Mouse (Mus musculus) midbrain, postnatal 0 days (tissue): Measurements from ENCODE around the gene Olfr30. TPM values are rescaled to one million over a fixed set of nuclear protein-coding genes. Genes with fewer than 3 reads are reported as not detected.

Experiments
- ATAC-seq: fragments of 200-750 bp; cut with Nextera tagmentation; 2 replicates; pipeline ENCODE4 v1.8.0; 2017; ENCODE audit warnings: moderate number of reproducible peaks, mild to moderate bottlenecking, moderate TSS enrichment, moderate library complexity; ENCODE audit not compliant: low FRiP score
- DNase-seq: peaks from one replicate; pipeline ENCODE4 v3.0.0-alpha.2; 2015; ENCODE audit warnings: low spot score
- H3K27ac ChIP-seq: fragments of 300-500 bp; sonication (generic); 2 replicates; pipeline ENCODE4 v1.5.1; 2014; ENCODE audit warnings: low read depth, mild to moderate bottlenecking, low read length, mixed read lengths
- H3K27me3 ChIP-seq: fragments of 300-500 bp; sonication (generic); 2 replicates; pipeline ENCODE4 v1.6.1; 2014; ENCODE audit warnings: low read length, control low read depth, mixed read lengths; ENCODE audit not compliant: insufficient read depth
- H3K36me3 ChIP-seq: fragments of 300-500 bp; sonication (generic); 2 replicates; pipeline ENCODE4 v1.6.1; 2014; ENCODE audit warnings: low read length, control low read depth, mixed read lengths; ENCODE audit not compliant: insufficient read depth
- H3K4me1 ChIP-seq: fragments of 300-500 bp; sonication (generic); 2 replicates; pipeline ENCODE4 v1.6.1; 2014; ENCODE audit warnings: mild to moderate bottlenecking, control low read depth, antibody characterized with exemption, low read length, mixed read lengths; ENCODE audit not compliant: insufficient read depth
- H3K4me2 ChIP-seq: fragments of 300-500 bp; sonication (generic); 2 replicates; pipeline ENCODE4 v1.6.1; 2014; ENCODE audit warnings: low read depth, mild to moderate bottlenecking, low read length, mixed read lengths; ENCODE audit not compliant: poor library complexity, severe bottlenecking
- H3K4me3 ChIP-seq: fragments of 300-500 bp; sonication (generic); 2 replicates; pipeline ENCODE4 v1.5.1; 2014; ENCODE audit warnings: low read depth, mild to moderate bottlenecking, low read length, moderate library complexity
- H3K9ac ChIP-seq: fragments of 300-500 bp; sonication (generic); replicated peaks from 2 replicates; pipeline ENCODE4 v1.6.1; 2014; ENCODE audit warnings: mild to moderate bottlenecking, low read length, moderate library complexity, mixed read lengths; ENCODE audit not compliant: poor library complexity, severe bottlenecking
- H3K9me3 ChIP-seq: fragments of 300-500 bp; sonication (generic); 2 replicates; pipeline ENCODE4 v1.6.1; 2016; ENCODE audit warnings: low read length, control low read depth
- CTCF ChIP-seq: IDR thresholded peaks from 2 replicates; pipeline ENCODE4 v1.5.1; 2016; ENCODE audit warnings: antibody characterized with exemption, mild to moderate bottlenecking
- WGBS: fragments of 180-500 bp; shearing (Covaris S2); extraction: QIAGEN DNeasy Blood & Tissue Kit; methylation state at CpG from one replicate; pipeline ENCODE4 v1.1.7; 2014; 5-methylcytosine and 5-hydroxymethylcytosine counted together
- polyA plus RNA-seq: library from polyadenylated mRNA; unstranded; fragments of >200 nt; fragmentation: Nextera tagmentation; extraction: Ambion mirVana; gene quantifications from 2 replicates; pipeline ENCODE4 v1.2.1, GENCODE M21; 2015
- total RNA-seq: library from RNA; depleted of rRNA; stranded (reverse); fragments of >200 nt; gene quantifications from 2 replicates; pipeline ENCODE4 v1.2.3, GENCODE M21; 2014

Gene Olfr30
- total and polyA plus RNA-seq, 2 experiments from 2014 or later: not detected

DNA sequence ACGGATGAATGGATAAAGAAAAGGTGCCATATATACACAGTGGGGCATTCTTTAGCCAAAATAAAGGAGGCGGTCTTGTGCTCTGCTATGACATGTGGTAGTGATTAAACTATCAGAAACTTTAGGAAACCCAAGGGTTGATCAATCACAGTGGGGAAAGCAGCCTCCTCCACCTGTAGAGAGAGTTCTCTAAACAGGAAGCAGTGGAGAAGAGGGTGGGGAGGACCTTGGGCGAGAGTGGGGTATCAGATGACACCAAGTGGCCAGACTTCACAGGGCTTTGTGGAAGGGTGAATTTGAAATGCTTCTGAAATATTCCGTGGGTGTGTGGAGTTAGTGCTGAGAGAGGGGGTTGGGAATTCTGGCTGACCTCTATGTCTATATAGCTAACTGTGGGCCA is 8.5 kb downstream of the Olfr30 start:
- Histone ChIP-seq H3K27ac (no peak overlapping the region), H3K27me3 (no peaks in the 10 kb centered on the region), H3K4me3 (no peak overlapping the region), H3K9me3 (no peaks in the 10 kb centered on the region), H3K9ac (no peak overlapping the region), H3K4me2 (no peak overlapping the region), H3K36me3 (no peaks in the 10 kb centered on the region), H3K4me1 (no peaks in the 10 kb centered on the region)
- DNase-seq (no peak), ATAC-seq (no peak)
- 76% methylated on average over 4 of the region's 4 CpGs for WGBS
- no peak for TF ChIP-seq CTCF

DNA sequence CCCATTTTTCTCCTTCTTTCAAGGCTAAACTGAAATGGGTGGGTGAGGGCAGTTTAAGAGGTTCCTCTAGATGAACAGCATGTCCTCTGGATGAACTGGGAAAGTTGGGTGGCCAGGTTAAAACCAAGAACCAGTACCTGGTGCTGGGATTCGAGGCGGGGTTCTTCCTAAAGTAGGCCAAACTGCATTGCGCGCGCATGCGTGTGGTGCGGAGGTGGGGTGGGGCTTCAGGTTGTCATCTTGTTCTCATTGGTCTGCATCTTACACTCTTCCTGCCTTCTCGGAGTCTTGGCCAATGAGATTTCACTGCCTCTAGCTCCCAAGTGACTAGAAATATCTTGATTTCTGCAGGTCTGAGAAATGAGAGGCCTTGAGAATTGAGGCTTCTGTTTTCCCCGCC is 9.3 kb downstream of the Olfr30 start, which contains the start of gene Lypd9:
TSS of gene Lypd9 (minus strand) at position 165 of the 400 bp plus-strand sequence.
- Histone ChIP-seq H3K9ac (no peak within 1 kb of the TSS), H3K9me3 (0 out of 2 replicates have a peak, but pooled peaks cover 3% of the 10 kb centered on the region), H3K4me3 (no peak within 1 kb of the TSS), H3K36me3 (no peaks in the 10 kb centered on the region), H3K4me1 (no peaks in the 10 kb centered on the region), H3K4me2 (no peak within 1 kb of the TSS), H3K27ac (no peak within 1 kb of the TSS), H3K27me3 (no peaks in the 10 kb centered on the region)
- TF ChIP-seq CTCF: no peak
- DNase-seq: no peak
- no peak for ATAC-seq
- WGBS: 98% methylated on average over 9 of the region's 9 CpGs

DNA sequence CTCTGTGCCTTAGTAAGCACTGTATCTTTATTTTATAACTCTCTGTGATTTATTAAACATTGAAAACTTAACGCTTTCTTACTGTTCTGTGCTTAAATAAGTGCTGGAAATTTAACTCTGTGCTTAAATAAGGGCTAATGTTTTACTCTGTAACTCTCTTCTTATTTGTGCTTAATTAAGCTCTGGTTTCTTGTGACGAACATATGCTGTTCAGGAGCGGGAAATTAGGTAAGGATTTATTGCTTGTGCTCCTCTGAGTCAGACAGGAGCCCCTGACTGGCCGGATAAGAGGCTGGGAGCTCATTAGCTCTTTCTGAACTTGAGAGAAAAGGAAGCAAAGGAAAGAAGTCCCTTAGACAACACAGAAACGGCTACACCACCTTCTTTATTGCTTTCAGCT is 24.2 kb downstream of the Olfr30 start:
- 71% methylated on average over 5 of the region's 5 CpGs for WGBS

DNA sequence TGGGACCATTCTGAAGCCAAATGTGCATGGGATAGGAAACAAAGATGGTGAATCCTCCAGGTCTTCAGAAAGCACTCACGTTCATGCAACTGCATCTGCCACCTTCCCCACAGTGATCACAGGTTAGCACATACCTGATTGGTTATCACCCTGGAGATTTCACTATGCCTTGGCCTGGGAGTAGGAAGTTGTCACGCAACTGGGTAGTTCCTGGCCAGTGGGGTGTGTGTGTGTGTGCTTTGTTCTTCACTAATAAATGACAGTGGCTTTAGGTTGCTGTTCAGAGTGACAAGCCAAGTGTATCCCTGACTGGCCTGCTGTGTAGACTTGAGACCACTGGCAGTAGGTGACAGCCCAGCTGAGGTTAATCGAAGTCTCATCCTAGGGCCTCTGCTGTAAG is 29.8 kb downstream of the Olfr30 start, which contains the start of gene Gm12253:
TSS of gene Gm12253 (plus strand) at position 301 of the 400 bp plus-strand sequence.
- H3K27me3 ChIP-seq: no peaks in the 10 kb centered on the region
- H3K9me3 ChIP-seq: no peaks in the 10 kb centered on the region
- TF ChIP-seq CTCF: no peak
- no peak within 1 kb of the TSS for H3K9ac ChIP-seq
- no peaks in the 10 kb centered on the region for H3K36me3 ChIP-seq
- WGBS: 84% methylated on average over 3 of the region's 3 CpGs
- no peak for ATAC-seq
- H3K4me2 ChIP-seq: no peak within 1 kb of the TSS
- no peak within 1 kb of the TSS for H3K4me3 ChIP-seq
- H3K27ac ChIP-seq: no peak within 1 kb of the TSS
- H3K4me1 ChIP-seq: no peaks in the 10 kb centered on the region
- no peak for DNase-seq

More for the DNA sequence above, 24.2 kb downstream of the Olfr30 start:
- Histone ChIP-seq H3K4me3 (no peak overlapping the region), H3K27me3 (no peaks in the 10 kb centered on the region), H3K27ac (no peak overlapping the region), H3K4me2 (no peak overlapping the region), H3K4me1 (no peaks in the 10 kb centered on the region), H3K9ac (no peak overlapping the region), H3K9me3 (no peaks in the 10 kb centered on the region), H3K36me3 (no peaks in the 10 kb centered on the region)
- no peak for TF ChIP-seq CTCF
- ATAC-seq (no peak), DNase-seq (no peak)

DNA sequence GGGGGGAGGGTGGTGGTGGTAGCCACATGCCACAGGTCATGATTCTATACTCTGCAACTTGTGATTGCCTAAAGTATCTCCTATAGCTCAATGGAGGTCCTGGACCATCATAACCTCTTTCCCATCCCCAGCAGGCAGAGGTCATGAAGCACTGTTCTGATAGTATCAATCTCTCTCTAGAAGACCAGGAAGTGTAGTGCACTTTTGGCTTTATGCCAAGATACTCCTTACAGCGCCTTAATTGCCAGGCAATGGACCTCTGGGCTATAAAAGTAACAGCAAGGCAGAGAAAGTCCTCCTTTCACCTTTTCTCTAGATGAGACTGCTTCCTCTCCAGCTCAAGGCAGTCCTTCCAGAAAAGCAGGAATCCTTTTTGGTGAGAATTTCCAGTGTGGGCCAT is 41.3 kb downstream of the Olfr30 start, which contains the start of gene 1810065E05Rik:
TSS of gene 1810065E05Rik (plus strand) at position 297 of the 400 bp plus-strand sequence.
- WGBS: 64% methylated on average over 1 of the region's 1 CpGs
- ATAC-seq: no peak
- no peak within 1 kb of the TSS for H3K9ac ChIP-seq
- no peak for DNase-seq
- H3K27me3 ChIP-seq: no peaks in the 10 kb centered on the region
- H3K4me3 ChIP-seq: no peak within 1 kb of the TSS
- no peak within 1 kb of the TSS for H3K4me2 ChIP-seq
- no peaks in the 10 kb centered on the region for H3K9me3 ChIP-seq
- no peak within 1 kb of the TSS for H3K27ac ChIP-seq
- no peak for TF ChIP-seq CTCF
- H3K36me3 ChIP-seq: no peaks in the 10 kb centered on the region
- no peaks in the 10 kb centered on the region for H3K4me1 ChIP-seq

DNA sequence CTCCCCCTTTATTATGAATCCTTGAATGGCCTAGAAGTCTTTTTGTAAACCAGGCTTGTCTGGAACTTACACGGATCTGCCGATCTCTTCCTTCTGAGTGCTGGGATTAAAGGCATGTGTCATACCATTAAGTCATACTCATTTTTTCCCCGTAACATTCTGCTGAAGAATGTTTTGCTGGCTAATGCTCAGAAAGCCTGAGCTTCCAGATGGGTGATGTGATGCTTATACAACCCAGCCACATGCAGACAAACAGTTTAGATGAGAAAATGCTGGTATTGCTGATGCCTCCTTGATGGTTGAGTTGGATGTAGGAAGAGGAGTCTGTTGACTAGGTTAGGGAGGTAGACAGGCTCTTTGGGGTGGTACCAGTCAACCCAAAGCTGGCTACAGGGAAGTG is 43.7 kb downstream of the Olfr30 start:
- Histone ChIP-seq H3K9ac (no peak overlapping the region), H3K36me3 (no peaks in the 10 kb centered on the region), H3K27ac (no peak overlapping the region), H3K4me2 (no peak overlapping the region), H3K9me3 (no peaks in the 10 kb centered on the region), H3K27me3 (no peaks in the 10 kb centered on the region), H3K4me1 (no peaks in the 10 kb centered on the region), H3K4me3 (no peak overlapping the region)
- TF ChIP-seq CTCF: no peak
- DNase-seq: no peak
- 83% methylated on average over 3 of the region's 3 CpGs for whole genome bisulfite sequencing
- ATAC-seq: no peak
